12 mouse cellular contexts compared by ENCODE assay signal in the genomic region with DNA sequence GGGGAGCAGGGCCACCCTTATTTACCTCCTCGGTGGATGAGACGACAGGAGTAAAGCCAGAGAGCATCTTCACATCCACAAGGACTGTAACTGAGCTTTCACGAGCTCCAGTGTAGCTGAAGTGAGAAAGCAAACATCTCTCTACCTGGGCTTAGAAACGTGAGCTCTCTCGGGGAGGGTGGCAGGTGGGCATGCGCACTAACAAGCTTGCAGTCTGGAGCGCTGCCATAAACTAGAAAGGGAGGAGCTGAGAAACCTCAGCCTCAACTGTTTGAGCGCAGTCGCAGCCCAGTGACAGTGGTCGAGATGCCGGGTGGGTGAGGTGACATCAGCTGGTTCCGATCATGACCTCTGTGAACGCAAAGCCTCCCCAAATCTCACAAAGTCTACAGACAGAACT. TPM values are rescaled to one million over a fixed set of nuclear protein-coding genes. Genes with fewer than 3 reads are reported as not detected.
DNase-seq lines count a peak whose midpoint lies in the region; ATAC-seq lines count a peak whose summit lies in the region.
"Had no signal": no experiment of that assay in that cellular context is flagged by ENCODE, and none has a peak within 500 bp of the region (broad histone marks: within the 10 kb centered on the region; RNA-seq: fewer than 3 reads in every experiment).

No protein-coding gene starts in this region.

- no peak overlapping the region for H3K9ac ChIP-seq in lung, embryonic 16.5 days (ENCODE audit: low read length)
- no peak overlapping the region for H3K9ac ChIP-seq in stomach, embryonic 15.5 days
- H3K9ac ChIP-seq: neural tube, embryonic 12.5 days had no signal

- no peak overlapping the region for H3K4me3 ChIP-seq in lung, embryonic 16.5 days (ENCODE audit: low read length)
- no peak overlapping the region for H3K4me3 ChIP-seq in stomach, embryonic 15.5 days (replicated peaks)
- H3K4me3 ChIP-seq in hindbrain, embryonic 10.5 days: no peak overlapping the region
- H3K4me3 ChIP-seq: neural tube, embryonic 12.5 days had no signal

- no peaks in the 10 kb centered on the region for H3K9me3 ChIP-seq in lung, embryonic 16.5 days (ENCODE audit: control insufficient read depth, low read length)
- H3K9me3 ChIP-seq in stomach, embryonic 15.5 days: no peaks in the 10 kb centered on the region
- no peaks in the 10 kb centered on the region for H3K9me3 ChIP-seq in hindbrain, embryonic 10.5 days
- H3K9me3 ChIP-seq: neural tube, embryonic 12.5 days had no signal

- no peak overlapping the region for H3K27ac ChIP-seq in lung, embryonic 16.5 days (ENCODE audit: low read length)
- no peak overlapping the region for H3K27ac ChIP-seq in stomach, embryonic 15.5 days
- no peak overlapping the region for H3K27ac ChIP-seq in hindbrain, embryonic 10.5 days
- H3K27ac ChIP-seq: neural tube, embryonic 12.5 days had no signal

- intact Hi-C loops in gastrocnemius, postnatal 14 days (cut with DNase I; ENCODE audit: low total_unique reads): no loop called here

- WGBS in lung, embryonic 16.5 days: 49% methylated on average over 13 of the region's 13 CpGs
- WGBS in stomach, embryonic 15.5 days: 56% methylated on average over 13 of the region's 13 CpGs
- 84% methylated on average over 13 of the region's 13 CpGs for WGBS in hindbrain, embryonic 10.5 days

- peak; percentile 11 to 22 for DNase-seq in cerebellum, postnatal 10 days
- no peak for DNase-seq in cerebellum, adult 9-10 months
- DNase-seq in urinary bladder, adult 18-20 months (ENCODE audit: low spot score in 2 of 2): peak; percentile 9 to 13
- no peak for DNase-seq in urinary bladder, postnatal 10 days (ENCODE audit: low spot score)
- DNase-seq in hindbrain, embryonic 10.5 days (ENCODE audit: low spot score): no peak
- DNase-seq in gastrocnemius, postnatal 14 days: no peak
- DNase-seq: heart, postnatal 14 days had no signal

- H3K4me1 ChIP-seq in lung, embryonic 16.5 days (replicated peaks; ENCODE audit: control insufficient read depth, insufficient read depth, low read length): no peaks in the 10 kb centered on the region
- H3K4me1 ChIP-seq in stomach, embryonic 15.5 days: no peaks in the 10 kb centered on the region
- no peaks in the 10 kb centered on the region for H3K4me1 ChIP-seq in hindbrain, embryonic 10.5 days (replicated peaks)
- H3K4me1 ChIP-seq: neural tube, embryonic 12.5 days had no signal

- H3K27me3 ChIP-seq in lung, embryonic 16.5 days (ENCODE audit: control insufficient read depth, insufficient read depth, low read depth, low read length): no peaks in the 10 kb centered on the region
- H3K27me3 ChIP-seq in stomach, embryonic 15.5 days (replicated peaks): no peaks in the 10 kb centered on the region
- no peaks in the 10 kb centered on the region for H3K27me3 ChIP-seq in hindbrain, embryonic 10.5 days (ENCODE audit: insufficient read depth, poor library complexity, severe bottlenecking)
- H3K27me3 ChIP-seq: neural tube, embryonic 12.5 days had no signal

- no peaks in the 10 kb centered on the region for H3K36me3 ChIP-seq in lung, embryonic 16.5 days (ENCODE audit: control insufficient read depth, insufficient read depth, low read length)
- no peaks in the 10 kb centered on the region for H3K36me3 ChIP-seq in stomach, embryonic 15.5 days
- no peaks in the 10 kb centered on the region for H3K36me3 ChIP-seq in hindbrain, embryonic 10.5 days
- H3K36me3 ChIP-seq: neural tube, embryonic 12.5 days had no signal

- peak; percentile 43; the same call in 1 of the 2 replicates for ATAC-seq in lung, embryonic 16.5 days (ENCODE audit: low read depth)
- ATAC-seq in stomach, embryonic 15.5 days (ENCODE audit: insufficient read depth, low FRiP score, low read depth): peak; percentile 39; the same call in 1 of the 2 replicates

- peak overlapping the region; percentile 32; the same call in 1 of the 2 replicates for H3K4me2 ChIP-seq in lung, embryonic 16.5 days (ENCODE audit: low read depth, low read length)
- H3K4me2 ChIP-seq in stomach, embryonic 15.5 days: no peak overlapping the region
- H3K4me2 ChIP-seq: neural tube, embryonic 12.5 days had no signal

RNA-seq across cellular contexts. Expression of a gene that starts 16.7 kb away (rescaled TPM):
- 0.79 and 7.8 TPM in 2 replicates for polyA plus RNA-seq in lung, embryonic 16.5 days (2015; fragmentation: Nextera tagmentation; extraction: Ambion mirVana)
- polyA plus RNA-seq in stomach, embryonic 15.5 days (2015; fragmentation: Nextera tagmentation; extraction: Ambion mirVana): 3.4 and 10.6 TPM in 2 replicates
- polyA plus RNA-seq in hindbrain, embryonic 10.5 days (2016; fragmentation: Nextera tagmentation; extraction: Ambion mirVana): not detected in 2 replicates
- not detected for total RNA-seq in gastrocnemius, postnatal 14 days (2021)
- polyA plus RNA-seq: embryonic facial prominence, embryonic 11.5 days; frontal cortex, adult 2 months; neural tube, embryonic 12.5 days had no signal

RNA-seq across cellular contexts. Expression of a gene that starts 38.2 kb away (rescaled TPM):
- 4.9 and 7.3 TPM in 2 replicates for polyA plus RNA-seq in lung, embryonic 16.5 days (2015; fragmentation: Nextera tagmentation; extraction: Ambion mirVana)
- polyA plus RNA-seq in stomach, embryonic 15.5 days (2015; fragmentation: Nextera tagmentation; extraction: Ambion mirVana): 3.3 and 6.4 TPM in 2 replicates
- 0.04 TPM in 1 of 2 replicates, not detected in the other for polyA plus RNA-seq in hindbrain, embryonic 10.5 days (2016; fragmentation: Nextera tagmentation; extraction: Ambion mirVana)
- not detected for total RNA-seq in gastrocnemius, postnatal 14 days (2021)
- total RNA-seq: heart, postnatal 14 days had no signal
- polyA plus RNA-seq: embryonic facial prominence, embryonic 11.5 days; neural tube, embryonic 12.5 days had no signal

Comparison
In these comparisons a context has a peak if more than half of its experiments do, and no peak if none do; other contexts are left out.
1. DNase-seq: peak in cerebellum, postnatal 10 days (2 of 2) and urinary bladder, adult 18-20 months (2 of 2); none in cerebellum, adult 9-10 months (single experiment), urinary bladder, postnatal 10 days (single experiment), hindbrain, embryonic 10.5 days (single experiment) and gastrocnemius, postnatal 14 days (single experiment).